Mouse (Mus musculus): Measurements from ENCODE around the gene 4930568D16Rik.
A peak's percentile ranks its signal among the peaks of the same experiment; 100 is the strongest.

4930568D16Rik gene

GRCm38 (mm10) chr2:35367629-35368028 is at the start of gene 4930568D16Rik:
4930568D16Rik (minus strand) TSS chr2:35367729.
- no peak for DNase-seq (ENCODE audit: low spot score)

GRCm38 (mm10) chr2:35417231-35417630 is 49.7 kb upstream of the 4930568D16Rik start:
- no peak for DNase-seq (ENCODE audit: low spot score)

DNA sequence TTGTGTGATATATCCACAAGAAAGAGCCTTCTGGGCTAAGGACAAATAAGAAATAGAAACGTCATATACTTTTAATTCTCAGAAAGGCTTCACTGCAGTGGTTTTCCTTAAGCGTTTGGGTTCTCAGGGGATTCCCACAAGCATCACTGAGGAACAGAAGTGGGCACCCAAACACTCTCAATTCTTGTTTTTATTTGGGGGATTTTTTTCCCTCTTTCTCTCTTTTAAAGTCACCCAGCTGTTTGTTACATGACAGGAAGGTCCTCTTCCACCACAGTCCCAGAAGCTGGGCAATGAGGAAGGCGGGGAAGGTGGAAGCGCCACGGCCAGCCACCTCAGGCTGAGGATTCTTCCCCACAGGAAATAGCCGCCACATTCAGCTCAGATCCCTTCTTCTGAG is 48.9 kb upstream of the 4930568D16Rik start:
- DNase-seq (ENCODE audit: low spot score) = no peak

GRCm38 (mm10) chr2:35412810-35413209 is 45.3 kb upstream of the 4930568D16Rik start:
- DNase-seq (ENCODE audit: low spot score) = no peak

DNA sequence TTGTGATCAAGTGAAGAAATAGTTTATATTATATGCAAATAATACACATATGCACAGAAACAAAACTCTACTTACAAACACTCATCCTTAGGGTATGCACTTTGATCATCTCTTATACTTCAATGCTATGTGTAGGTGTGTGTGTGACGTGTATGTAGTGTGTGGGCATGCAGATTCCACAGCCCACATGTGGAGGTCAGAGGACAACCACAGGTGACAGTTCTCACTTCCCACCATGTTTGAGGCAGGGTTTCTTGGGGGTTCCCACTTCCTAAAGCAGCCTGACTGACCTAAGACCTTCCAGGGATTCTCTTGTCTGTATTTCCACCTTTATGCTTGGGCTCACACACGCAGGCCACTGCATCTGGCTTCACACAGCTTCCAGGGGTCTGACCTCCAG is 44.7 kb upstream of the 4930568D16Rik start:
- no peak for DNase-seq (ENCODE audit: low spot score)

DNA sequence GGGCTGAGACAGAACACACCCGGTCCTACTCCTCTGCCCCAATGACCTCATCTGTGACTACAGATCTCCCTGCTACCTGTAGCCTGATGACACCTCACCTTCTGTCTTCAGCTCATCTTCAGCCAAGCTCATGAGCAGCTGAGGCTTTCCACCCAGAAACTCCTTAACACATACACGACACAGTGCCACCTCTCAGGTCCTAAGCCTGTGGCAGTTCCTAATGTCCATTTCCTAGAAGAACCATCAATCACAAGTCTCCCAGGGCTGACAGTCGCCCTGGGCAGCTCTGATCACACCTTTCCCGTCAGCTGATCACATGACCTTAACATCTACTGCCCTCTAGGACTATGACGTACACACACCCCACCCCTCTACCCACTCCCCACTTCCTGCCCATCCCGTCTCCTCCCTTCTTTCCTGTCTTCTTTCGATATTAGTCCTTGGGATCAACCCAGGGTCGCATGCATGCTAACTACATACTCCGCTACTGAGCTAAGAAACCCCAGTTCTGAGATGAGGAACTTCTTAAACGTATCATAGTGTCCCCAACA is 44.2 kb upstream of the 4930568D16Rik start:
- DNase-seq (ENCODE audit: low spot score) = no peak

GRCm38 (mm10) chr2:35409466-35409865 is 41.9 kb upstream of the 4930568D16Rik start:
- no peak for DNase-seq (ENCODE audit: low spot score)

DNA sequence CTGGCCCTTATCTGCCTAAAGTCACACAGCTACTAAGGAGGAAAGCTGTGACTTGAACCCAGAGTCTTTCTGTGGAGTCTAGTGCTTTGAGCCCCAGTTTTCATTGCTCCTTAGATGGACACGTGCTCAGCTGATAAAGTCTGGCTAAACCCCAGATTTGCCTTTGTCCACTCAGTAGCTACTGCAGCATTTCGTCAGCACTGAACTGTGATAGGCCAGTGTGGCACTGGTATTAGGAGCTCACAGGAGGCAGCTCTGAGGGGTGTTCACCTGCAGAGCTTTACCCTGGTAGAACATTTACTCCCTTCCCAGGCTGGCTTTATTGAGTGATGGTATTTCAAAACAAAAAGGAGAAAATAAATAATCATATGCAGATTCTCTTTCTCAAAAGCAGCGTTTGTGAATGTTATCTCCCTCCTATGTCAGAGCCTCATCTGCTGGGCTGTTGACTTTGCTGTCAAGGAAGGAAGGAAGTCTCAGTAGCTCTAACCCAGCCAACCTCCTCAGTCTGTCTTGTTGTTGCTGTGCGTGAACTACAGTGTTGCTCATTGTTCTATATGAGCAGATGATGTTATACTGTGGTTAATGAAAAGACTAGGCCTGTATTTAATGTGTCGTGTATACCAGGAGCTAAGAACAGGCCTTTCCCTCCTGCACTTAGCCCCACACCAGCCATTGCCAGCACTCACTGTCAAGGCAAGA is 41.0 kb upstream of the 4930568D16Rik start:
- no peak for DNase-seq (ENCODE audit: low spot score)

- no peak for DNase-seq (ENCODE audit: low spot score)
Measured at GRCm38 (mm10) chr2:35407878-35408277, 40.3 kb upstream of the 4930568D16Rik start.

DNA sequence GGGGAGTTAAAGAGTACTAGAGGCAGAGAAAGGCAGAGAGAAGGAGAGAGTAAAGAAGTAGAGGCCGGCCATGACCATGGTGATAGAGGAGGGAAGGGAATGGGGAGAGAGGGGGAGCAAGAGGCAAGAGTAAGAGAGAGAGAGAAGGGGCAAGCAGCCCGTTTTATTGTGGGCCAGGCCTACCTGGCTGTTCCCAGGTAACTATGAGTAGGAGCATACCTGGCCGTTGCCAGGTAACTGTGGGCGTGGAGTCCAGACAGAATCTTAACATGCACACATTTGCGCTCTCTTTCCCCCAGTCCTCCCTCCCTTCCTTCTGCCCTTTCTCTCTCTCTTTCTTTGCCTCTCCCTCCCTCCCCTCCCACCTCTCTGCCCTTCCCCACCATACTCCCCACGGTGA is 39.7 kb upstream of the 4930568D16Rik start:
- no peak for DNase-seq (ENCODE audit: low spot score)

DNA sequence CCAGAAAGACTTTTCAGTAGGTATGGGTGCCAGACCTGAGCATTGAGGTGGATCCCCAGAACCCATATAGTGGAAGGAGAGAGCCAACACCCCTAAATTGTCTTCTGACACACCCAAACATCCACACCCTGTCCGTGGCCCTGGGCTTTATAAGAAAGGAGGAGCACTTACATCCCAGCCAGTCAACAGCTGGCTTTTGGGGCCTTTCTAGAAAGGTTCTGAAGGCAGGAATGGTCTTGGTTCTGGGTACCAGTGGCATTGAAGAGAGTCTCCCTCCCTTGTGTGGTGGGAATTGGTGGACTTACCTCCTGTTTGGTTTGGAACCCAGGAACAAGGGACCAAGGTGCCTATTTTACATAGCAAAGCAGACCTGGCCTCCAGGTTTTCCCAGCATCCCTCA is 39.1 kb upstream of the 4930568D16Rik start:
- no peak for DNase-seq (ENCODE audit: low spot score)

DNA sequence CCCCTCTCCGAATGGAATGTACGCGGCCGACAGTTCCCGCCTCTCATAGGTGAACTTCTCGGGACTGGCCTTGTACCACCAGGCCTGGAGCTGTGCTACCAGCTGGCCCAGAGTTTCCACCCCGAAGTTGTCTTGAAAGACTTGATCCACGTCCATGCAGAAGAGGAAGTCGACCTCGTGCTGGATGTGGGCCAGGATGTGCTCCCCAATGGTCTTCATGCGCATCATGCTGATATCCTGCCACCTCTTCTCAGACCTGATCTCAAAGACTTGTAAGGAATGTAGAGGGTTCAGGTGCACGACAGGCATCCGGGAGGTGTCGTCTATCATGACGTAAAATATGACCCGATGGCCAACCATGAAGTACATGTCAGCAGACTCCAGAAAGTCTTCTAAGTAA is 34.9 kb upstream of the 4930568D16Rik start:
- DNase-seq (ENCODE audit: low spot score) = no peak

DNA sequence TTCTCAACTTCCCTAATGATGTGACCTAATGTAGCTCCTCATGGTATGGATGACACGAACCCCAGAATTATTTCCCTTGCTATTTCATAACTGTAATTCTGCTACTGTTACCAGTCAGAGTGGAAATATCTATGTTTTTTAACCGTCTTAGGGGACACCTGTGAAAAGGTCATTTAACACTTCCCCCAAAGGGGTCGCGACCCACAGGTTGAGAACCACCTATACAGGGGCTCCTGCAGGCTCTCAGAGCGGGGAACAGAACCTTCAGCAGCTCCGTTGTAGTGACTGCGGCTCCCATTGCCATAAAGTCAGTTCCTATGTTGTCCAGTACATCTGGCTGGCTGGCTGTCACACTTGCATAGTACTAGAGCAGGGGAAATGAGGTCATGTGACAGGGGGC is 33.2 kb upstream of the 4930568D16Rik start:
- no peak for DNase-seq (ENCODE audit: low spot score)

DNA sequence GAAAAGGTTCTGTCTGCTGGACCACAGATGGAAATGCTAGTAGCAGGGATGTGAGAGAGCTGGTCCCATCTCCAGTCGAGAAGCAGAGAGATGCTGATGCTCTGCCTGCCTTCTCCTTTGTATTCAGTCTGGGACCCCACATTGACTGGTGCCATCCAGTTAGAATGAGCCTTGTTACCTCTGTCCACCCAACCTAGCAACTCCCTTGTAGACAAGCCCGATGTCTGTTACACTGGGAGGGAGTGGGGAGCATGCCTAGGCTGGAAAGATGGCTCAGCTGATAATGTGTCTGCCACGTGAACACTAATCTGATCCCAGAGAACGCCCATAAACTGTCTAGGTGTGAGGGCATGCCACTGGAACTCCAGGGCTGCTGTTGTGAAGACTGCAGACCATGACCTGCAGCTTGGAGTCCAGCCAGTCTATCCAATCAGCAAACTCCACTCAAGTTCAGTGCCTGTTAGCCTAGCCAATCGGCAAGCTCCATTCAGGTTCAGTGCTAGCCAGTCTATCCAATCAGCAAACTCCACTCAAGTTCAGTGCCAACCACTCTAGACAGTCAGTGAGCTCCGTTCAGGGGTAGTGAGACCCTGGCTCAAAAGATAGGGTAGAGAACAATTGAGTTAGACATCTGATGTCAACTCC is 30.8 kb upstream of the 4930568D16Rik start:
- no peak for DNase-seq (ENCODE audit: low spot score)

DNA sequence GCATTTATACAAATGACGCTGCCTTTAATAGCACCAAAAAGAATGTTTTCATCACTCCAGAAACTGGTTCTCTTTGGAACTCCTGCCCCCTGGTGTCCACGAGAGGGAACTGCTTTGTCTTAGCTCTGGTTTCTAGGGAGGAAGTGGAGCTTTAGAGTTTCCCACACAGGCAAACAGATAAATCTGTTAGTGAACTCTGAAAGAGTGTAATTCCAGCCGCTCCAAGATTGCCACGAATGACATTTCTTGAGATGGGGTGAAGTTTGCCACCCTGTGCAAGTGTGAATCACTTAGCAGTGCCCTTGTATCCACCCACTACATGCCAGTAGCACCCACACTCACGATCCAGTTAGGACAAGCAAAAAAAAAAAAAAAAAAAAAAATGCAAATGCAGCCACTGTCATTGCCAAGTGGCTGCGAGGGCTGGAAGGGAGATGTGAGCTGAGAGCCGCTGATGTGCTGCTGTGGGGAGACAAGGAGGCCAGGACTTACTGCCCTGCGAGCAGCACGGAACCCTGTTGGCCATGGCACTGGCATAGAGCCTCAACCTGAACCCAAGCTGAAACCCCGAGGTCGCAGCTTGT is 30.2 kb upstream of the 4930568D16Rik start:
- peak; percentile 51 for DNase-seq (ENCODE audit: low spot score)

DNA sequence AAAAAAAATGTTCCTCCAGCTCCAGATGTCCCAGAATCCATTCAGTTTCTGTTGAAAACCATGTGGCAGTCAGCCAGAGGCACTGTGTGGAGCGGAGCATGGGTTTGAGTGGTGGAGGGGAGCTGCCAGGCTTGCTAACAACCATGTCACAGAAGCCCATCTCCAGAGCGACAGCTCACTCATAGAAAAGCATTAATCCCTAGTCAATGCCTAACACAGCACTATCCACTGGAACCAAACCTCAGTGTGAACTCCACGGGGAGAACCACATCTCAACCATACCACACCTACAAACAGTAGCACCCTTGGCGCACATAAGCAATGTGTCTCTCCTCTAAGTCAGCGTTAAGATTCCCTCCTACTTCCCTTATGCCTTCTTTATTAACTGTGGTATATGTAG is 29.6 kb upstream of the 4930568D16Rik start, which contains the start of gene 4930402F06Rik:
4930402F06Rik (minus strand) TSS at position 80 of the 400 bp plus-strand sequence.
- DNase-seq (ENCODE audit: low spot score) = peak; percentile 8

DNA sequence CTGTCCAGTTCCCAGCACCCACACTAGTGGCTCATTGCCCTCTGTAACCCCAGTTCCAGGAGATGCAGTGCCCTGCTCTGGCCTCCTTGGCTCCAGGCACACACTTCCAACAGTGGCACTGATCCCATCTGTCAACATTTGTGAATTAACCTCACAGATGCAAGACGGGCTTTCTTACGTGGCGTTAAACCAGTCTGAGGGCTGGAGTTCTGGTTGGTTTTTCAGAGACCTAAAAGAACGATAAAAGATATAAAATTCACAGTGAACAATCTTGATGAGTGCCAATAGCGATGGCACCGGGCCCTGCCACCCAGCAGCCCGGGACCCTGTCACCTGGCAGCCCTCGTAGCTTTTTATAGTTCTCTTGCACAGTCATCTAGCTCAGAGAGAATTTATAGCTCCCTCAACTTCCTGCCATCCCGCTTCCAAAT is 17.9 kb upstream of the 4930568D16Rik start:
- no peak for DNase-seq (ENCODE audit: low spot score)

GRCm38 (mm10) chr2:35379306-35379705 is 11.8 kb upstream of the 4930568D16Rik start:
- no peak for DNase-seq (ENCODE audit: low spot score)

DNA sequence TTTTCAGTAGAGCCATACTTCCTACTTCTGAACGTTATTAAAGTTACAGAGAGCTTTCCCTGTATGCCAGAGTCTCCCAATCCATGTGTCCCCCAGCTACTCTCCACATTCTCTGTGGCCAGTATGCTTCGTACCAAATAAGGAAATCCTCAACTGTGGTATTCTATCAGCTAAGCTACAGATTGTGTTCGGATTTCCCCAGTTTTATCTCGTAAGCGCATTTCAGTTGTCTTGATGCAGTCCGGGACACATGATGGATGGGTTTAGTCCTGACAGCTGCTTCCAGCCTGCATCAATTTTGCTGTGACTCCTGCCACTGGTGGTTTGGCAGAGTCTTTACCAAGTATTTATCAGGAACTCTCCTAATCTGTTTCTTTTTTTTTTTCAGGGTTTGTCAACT is 10.1 kb upstream of the 4930568D16Rik start:
- DNase-seq (ENCODE audit: low spot score) = no peak

- no peak for DNase-seq (ENCODE audit: low spot score)
Measured at GRCm38 (mm10) chr2:35373003-35373402, 5.5 kb upstream of the 4930568D16Rik start.

DNA sequence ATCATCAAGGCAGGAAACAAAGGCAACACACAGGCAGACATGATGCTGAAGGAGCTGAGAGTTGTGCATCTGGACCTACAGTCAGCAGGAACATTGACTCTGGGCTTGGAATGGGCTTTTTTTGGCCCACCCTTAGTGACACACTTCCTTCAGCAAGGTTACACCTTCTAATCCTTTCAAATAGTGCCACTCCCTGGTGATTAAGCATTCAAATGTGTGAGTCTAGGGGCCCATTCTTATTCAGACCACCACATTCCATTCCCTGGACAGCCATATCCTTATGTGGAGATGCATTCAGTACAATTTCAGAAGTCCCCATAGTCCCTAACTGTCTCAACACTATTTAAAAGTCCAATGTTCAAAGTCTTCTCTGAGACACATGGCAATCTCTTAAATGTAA is 3.2 kb upstream of the 4930568D16Rik start:
- no peak for DNase-seq (ENCODE audit: low spot score)

DNA sequence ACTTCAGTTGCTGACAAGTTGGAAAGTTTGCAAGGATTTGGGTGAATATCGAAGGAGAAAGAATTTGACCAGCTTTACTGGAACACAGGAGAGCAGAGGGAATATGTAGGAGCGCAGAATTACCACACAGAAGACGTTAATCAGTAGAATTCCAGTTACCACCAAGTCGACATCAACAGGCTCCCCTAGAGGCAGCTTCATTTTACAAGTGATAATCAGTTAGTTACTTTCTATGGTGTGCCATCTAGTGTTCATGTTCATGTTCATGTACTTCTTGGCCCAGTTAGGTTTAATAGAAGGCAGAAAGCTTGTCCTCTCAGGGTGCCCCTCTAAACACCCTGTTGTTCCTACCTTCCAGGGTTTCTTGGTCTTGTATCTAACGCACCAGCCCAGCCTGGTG is 18.3 kb downstream of the 4930568D16Rik start:
- peak; percentile 2 for DNase-seq (ENCODE audit: low spot score)

DNA sequence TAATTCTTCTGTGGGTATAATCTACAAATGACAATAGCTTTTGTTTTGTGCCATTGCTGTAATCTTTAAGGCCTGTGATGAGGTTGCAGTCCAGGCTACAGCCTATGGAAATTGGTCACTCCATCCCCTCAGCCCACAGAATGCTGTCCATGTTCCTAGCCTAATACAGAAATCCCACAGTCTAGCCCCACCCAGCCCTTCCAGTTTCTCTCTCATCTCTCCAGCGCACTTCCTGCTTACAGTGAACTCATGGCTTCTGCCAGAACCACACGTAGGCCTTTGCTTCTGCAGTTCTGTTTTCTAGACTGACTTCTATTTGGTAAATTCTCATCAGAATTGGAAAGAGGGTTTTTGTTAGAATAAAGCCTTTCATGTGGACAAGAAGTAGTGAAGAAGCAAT is 21.5 kb downstream of the 4930568D16Rik start:
- no peak for DNase-seq (ENCODE audit: low spot score)
